Mouse (Mus musculus) heart, adult 2 months (tissue): ENCODE results near the gene Il21r.

Source experiments
- CTCF ChIP-seq: fragments of 200-600 bp; IDR thresholded peaks from 2 replicates; pipeline ENCODE4 v1.8.1; 2022; ENCODE audit warnings: antibody characterized with exemption, mild to moderate bottlenecking, moderate library complexity
- POLR2A ChIP-seq: fragments of 200-500 bp; IDR thresholded peaks from 2 replicates; pipeline ENCODE4 v1.6.1; 2011; ENCODE audit warnings: mild to moderate bottlenecking, low read depth, low read length, control low read depth; ENCODE audit not compliant: insufficient read depth

- TF ChIP-seq POLR2A (no peak), CTCF (no peak)
Observed at GRCm38 (mm10) chr7:125630317-125630716, 27.1 kb downstream of the Il21r start.
